Mouse (Mus musculus): ENCODE measurements around the gene Vrk3.

Gene Vrk3

DNA sequence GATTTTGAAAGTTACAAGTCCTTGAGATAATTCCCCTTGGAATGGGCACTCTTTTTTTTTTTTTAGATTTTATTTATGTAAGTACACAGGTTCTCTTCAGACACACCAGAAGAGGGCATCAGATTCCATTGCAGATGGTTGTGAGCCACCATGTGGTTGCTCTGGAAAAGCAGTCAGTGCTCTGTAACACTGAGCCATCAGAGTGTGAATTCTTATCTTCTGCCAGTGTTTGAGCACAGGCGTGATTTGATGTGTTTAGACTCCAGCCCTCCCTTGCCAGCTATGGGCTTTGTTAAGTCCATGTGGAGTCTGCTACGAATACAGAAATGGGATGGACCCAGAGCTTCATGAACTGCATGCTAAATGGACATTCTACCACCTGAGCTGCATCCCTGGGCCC is 70.0 kb downstream of the Vrk3 start:
- ATAC-seq (ENCODE audit: low TSS enrichment): no peak

DNA sequence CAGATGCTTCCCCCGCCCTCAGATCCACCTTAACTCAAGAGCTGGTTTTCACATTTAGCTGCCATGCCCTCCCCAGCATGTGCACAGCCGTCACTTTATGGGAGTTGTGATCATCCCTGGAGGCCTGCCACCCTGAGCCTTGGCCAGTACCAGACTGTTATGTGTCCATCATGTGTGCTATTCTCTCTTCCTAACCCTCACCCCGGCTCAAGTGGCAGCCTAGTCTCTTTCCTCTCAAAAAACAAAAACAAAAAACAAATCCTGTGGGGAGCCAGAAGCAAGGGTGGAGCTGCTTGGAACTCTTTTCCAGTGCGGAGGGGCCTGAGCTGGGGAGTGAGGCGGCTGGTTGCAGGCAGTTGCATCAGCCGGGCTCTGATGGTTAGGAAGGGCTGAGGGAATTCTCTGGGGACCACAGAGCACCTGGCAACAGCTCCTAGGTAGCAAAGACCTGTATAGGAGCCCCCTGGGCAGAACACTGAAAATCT is 70.6 kb downstream of the Vrk3 start:
- no peak for ATAC-seq (ENCODE audit: low TSS enrichment)

DNA sequence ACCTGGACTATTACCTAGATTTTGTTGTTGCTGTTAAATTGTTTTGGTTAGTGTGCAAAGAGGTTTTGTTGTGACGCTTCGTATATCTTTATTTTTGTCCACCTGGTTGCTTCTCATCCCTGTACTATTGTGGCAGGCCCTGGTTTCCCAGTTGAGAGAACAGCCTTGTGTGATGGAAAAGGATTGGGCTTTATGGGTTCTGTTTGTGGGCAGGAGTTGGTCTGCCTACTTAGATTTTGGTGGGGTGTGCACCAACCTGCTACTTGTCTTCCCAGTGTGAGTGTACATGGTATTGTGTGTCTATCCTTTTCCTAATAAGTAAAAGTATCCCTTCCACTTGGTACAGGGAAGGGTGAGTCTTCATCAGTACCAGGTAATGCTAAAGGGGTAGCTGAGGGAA is 71.2 kb downstream of the Vrk3 start:
- no peak for ATAC-seq (ENCODE audit: low TSS enrichment)

DNA sequence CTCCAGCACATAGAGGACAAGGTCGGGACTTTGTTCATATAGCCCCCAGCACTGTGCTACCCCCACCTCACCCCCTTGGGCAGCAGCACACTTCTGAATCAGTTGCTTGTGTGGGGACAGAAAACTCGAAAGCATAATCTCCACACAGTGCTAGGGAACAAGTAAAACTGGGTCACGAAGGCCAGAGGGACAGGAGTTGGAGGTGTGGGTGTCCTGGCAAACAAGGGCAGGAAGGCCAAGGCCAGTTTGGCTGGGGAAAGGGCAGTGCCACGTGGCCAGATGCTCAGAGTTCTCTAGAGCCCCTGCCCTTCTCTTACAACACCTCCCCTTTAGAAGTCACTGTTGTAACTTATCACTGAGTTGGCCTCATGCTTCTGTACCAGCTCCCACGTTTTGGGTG is 71.7 kb downstream of the Vrk3 start:
- ATAC-seq (ENCODE audit: low TSS enrichment): no peak

DNA sequence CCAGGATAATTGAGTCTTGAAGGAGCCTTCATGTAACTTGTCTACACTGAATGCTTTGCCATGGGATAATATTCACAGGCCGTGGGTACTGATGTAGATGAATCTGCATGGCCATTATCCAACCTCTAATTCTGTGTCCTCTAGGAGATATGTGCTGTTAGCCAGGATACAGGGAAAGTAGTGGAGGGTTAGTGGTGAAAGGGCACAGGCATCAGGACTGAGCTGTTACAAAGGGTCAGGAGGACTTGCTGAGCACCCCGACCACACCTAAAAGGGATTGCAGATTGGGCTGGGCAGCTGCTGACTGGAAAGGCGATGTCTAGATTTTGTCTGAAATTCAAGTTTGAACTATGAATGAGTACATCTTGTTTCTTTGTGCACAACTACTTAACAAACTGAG is 72.3 kb downstream of the Vrk3 start:
- no peak for ATAC-seq (ENCODE audit: low TSS enrichment)

DNA sequence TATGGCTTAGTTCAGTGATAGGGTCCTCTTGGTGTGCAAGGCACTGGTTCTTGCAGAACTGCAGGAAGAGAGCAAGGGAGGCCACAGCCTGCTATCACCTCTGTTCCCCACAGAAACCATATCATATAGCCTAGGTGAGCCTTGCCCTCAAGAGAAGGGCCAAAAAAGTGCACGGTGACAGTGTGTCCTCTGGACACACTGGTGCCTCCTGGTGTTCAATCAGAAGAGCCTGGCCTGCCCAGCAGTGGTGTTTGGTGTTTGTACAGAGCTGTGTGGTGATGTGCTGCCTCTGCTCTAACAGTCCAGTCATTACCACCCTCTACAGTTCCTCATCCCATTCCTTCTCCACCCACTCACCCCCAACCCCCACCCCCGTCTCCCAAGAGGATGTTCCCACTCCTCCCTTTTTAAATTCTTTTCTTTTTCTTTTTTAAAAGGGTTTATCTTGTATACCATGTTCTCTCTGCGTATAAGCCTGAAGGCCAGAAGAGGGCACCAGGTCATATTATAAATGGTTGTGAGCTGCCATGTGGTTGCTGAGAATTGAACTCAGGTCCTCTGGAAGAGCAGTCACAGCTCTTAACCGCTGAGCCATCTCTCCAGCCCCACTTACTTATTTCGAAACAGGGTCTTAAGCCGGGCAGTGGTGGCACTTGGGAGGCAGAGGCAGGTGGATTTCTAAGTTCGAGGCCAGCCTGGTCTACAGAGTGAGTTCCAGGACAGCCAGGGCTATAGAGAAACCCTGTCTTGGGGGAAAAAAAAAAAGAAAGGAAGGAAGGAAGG is 73.6 kb downstream of the Vrk3 start:
- no peak for ATAC-seq (ENCODE audit: low TSS enrichment)

DNA sequence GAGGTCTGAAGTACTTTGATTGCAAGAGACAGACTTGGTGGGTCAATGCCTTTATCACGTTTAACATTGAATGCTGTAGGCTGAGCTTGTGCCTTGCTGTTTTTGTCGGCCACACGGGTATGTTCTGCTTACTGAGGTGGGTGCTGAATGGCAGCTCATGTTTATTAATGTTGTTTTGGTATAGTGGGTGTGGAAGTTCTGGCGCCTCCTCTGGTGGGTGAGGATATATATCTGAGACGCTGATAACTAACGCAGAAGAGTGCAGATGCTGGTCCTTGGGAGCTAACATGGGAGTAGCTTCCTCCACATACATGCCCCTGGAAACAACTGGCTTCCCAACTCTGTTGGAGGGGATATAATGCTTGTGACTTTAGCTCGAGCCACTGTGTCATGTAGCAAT is 75.2 kb downstream of the Vrk3 start:
- ATAC-seq (ENCODE audit: low TSS enrichment): no peak; the same call in 1 of the 2 replicates

DNA sequence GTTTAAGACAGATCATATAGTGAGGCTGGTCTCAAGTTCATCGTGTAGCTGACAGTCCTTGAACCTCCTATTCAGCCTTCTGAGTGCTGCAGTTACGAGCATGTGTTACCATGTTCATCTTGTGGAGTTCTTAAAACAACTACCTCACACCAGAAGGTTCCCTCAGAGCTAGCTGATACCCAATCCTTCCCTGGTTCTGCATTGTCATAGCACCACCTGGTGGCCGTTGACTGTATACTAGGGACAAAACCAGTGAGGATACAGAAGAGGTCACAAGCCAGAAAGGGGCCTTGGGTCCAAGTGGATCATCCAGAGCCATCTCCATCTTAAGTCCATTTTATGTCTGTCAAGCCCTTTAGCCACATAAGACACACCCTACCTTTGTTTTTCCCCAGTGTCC is 76.7 kb downstream of the Vrk3 start:
- ATAC-seq (ENCODE audit: low TSS enrichment): peak; percentile 75

DNA sequence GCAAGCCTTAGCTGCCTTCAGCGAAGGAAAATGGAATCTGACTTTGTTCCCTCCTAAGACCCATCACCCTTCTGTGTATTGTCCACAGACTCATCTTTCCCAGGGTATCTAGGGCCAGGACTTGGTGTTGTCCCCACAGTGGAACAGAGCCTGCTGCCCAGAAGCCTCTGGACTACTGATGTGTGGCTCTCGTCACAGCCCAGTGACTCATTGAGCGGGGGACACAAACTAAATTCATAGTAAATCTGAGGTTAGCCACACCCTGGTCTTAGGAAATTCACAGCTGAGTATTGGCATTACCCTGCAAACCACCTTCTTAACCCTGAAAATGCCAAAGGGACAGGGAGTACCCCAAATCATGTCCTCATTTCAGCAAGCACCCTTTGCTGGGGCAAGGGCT is 78.6 kb downstream of the Vrk3 start:
- ATAC-seq (ENCODE audit: low TSS enrichment): no peak
